Mouse (Mus musculus): ENCODE measurements at regions not wholly inside any gene's neighbourhood (a gene's known extent, or its start where the extent isn't known, plus 50 kb on each side); places are given as distances from the start of the nearest gene placed in this dataset.
A peak's percentile ranks its signal among the peaks of the same experiment; 100 is the strongest.

DNA sequence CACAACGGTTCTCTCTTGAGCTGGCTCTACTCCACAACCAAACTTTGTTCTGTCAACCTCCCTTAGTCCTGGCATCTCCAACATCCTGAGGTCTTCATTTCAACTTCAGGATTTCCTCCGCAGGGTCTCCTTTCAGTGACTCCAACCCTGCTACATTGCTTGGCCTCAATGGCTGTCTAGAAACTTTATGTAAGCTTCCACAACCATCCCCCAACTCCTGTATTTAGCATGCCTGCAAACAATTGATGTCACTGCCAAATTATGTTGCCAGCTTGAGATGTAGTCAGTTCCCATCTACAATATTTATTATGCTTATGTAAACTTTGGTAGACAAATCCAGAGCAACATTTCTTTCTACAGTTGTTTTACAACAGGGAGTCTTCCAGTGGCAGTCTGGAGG is 336.4 kb upstream of the Meis1 start:
- no peak for DNase-seq

- DNase-seq = no peak
Observed at GRCm38 (mm10) chr11:19356151-19356550, 337.4 kb upstream of the Meis1 start.

- DNase-seq = no peak
Observed at GRCm38 (mm10) chr11:19369152-19369551, 350.4 kb upstream of the Meis1 start.

- no peak for DNase-seq
Observed at GRCm38 (mm10) chr11:19373476-19373875, 354.7 kb upstream of the Meis1 start.

- DNase-seq = peak; percentile 18
Observed at GRCm38 (mm10) chr11:19380935-19381334, 362.1 kb upstream of the Meis1 start.

- DNase-seq = no peak
Observed at GRCm38 (mm10) chr11:19389136-19389535, 370.4 kb upstream of the Meis1 start.

DNA sequence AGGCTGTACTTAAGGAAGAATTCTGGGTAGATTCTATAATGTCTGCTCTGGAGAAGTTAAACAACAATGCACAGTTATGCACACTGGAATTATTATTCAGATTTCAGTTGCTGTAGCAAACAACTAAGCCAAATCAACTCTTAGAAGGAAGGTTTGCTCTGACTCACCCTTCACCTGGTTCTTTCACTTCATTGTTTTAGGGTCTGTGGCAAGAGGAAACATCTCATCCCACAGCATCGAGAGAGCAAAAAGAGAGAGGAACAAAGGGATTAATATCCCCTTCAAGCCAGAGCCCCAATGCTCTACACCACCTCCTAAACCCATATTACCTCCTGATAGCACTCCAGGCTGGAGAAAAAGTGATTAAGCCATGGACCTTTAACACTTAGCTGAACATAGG is 373.4 kb upstream of the Meis1 start:
- DNase-seq = no peak

DNA sequence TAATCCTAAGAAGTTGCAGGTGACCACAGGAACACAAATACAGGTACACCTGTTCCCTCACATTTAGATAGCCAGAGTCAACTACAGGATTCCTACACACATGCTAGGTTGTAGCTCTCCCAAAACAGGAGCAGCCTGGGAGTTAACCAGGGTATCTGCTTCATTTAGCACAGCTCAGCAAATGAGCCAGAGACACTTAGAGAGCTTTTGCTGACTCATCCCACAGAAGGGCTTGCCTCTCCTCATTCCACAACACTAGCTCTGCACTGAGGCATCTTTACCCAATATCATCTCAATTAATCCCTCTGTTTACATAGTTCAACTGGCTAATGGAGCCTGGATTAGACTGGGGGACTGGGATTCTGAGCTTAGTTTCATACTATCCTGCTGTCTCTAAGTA is 375.6 kb upstream of the Meis1 start:
- DNase-seq = no peak

- DNase-seq = no peak
Observed at GRCm38 (mm10) chr11:19400396-19400795, 381.6 kb upstream of the Meis1 start.

- DNase-seq = no peak
Observed at GRCm38 (mm10) chr11:19420143-19420542, 401.4 kb upstream of the Meis1 start.

GRCm38 (mm10) chr11:19423268-19423667 is 404.5 kb upstream of the Meis1 start:
- DNase-seq = no peak

- DNase-seq = peak; percentile 52
Observed at GRCm38 (mm10) chr11:19423841-19424815, 405.3 kb upstream of the Meis1 start.

DNA sequence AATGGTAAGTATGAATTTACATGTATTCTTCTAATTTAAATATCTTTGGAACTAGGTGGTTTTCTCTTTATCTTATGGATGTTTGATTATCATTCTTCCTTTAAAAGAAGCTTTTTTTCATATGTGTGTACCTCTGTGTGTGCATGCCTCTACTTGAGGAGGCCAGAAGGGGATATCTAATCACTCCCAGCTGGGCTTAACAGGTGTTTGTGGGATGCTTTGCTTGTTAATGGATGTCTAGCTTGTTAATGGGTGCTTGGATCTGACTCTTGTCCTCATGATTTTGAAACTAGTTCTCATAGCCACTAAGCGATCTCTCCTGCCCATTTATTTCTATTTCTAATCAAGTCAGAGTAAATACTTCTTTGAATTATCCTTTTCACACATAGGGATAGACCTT is 408.8 kb upstream of the Meis1 start:
- DNase-seq = no peak

GRCm38 (mm10) chr11:19433680-19434619 is 415.2 kb upstream of the Meis1 start:
- DNase-seq = peak; percentile 44

DNA sequence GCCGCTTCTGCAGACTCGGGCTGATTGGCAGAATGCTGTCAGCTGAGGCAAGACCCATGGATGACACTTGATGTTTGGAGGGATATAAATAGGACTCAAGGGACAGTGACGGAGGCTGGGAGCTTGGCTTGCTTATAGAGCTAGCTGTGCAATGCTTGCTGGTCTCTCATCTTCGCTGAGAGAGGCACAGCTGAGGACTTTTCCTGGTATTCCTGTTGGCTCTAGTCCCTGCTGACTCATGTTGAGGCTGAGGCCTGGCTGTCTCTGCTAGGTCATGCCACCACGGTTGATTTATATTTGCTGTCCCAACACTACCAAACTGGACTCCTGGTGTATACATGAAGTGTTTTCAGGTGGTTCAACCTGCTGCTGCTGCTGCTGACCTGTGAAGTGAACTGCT is 419.6 kb upstream of the Meis1 start:
- DNase-seq = no peak

DNA sequence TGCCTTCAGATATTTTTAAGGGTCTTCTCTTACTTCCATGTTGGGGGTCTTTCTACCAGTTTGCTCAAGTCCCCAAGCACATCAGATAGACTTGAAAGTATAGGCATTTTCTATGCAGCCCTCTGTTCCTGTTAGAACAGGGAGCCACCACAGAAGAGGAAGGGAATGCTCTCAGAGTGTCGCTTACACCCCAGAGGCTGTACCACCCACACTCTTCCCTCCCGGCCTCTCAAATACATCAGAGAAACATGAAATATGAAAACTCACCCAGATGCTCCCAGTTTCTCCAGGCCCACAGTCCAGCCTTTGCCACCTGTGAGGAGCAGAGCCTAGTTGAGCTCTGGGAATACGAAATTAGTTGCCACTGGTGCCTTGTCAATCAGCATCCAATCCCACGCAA is 423.2 kb upstream of the Meis1 start:
- no peak for DNase-seq

DNA sequence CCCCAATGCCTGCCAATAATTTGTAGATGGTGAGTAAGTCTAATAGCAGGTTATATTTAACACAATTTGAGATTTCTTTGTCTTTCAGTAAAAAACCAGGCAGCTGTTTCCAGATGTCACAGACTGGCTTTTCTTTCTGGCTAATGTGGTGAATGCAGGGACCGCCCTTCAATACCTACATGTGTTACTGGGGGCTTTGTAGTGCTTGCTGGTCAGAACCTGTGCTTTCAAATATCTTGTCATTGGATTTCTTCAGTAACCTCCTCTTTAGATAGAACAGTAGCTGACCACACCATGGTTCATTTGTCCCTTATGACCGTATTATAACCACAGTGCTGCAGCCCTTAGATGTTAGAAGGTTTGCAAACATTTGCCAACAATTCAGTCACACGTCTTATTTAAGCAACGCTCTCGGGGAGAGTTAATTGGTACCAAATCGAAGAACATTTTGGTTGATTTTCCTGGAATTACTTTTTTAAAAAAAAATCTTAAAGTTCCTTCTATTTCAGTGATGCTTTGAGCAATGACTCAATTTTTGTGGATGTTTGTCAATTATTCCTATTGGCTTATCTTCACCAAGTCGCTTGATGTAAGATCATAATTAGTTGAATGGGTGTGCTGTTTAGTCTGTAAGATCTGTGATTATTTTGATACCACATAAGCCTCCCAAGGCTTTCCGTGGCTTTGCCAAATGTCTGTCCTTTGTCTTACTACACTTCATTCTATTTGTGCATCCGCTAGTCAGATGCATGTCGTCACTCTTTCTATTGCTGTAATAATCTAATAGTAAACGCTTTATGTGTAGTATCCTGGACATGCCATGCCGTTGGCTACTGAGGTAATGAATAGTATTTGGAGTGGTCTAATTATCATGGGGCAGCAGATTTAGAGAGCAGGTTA is 436.9 kb upstream of the Meis1 start:
- no peak for DNase-seq

GRCm38 (mm10) chr11:19456577-19456976 is 437.8 kb upstream of the Meis1 start:
- DNase-seq = no peak

DNA sequence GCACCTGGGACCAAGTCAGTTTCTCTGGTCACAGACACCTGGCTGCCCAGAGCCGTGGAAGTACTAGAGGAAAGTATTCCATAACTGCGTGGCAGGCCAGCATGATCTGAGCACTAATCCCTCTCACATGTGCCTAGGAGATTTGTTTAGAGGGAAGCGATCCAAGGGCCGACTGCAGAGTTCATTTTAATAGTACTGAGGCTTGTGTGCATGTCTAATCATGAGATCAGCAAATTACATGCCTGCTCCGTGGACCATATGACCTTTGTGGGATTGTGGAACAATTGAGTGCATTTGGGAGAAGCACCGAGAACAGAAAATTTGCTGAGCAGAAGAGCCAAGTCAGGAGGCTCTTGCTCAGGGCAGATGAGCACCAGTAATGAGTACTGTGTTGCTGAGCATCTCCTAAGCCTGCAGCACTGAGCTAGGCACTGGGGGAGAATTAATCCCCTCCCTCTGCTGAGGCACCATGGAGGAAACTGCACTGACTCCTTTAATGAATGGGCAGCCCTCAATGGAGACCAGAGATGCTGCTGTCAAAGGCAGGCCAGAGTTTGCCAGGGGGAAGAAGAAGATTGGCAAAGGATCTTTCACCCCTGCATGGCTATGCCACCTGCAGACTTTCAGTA is 445.1 kb upstream of the Meis1 start:
- no peak for DNase-seq

DNA sequence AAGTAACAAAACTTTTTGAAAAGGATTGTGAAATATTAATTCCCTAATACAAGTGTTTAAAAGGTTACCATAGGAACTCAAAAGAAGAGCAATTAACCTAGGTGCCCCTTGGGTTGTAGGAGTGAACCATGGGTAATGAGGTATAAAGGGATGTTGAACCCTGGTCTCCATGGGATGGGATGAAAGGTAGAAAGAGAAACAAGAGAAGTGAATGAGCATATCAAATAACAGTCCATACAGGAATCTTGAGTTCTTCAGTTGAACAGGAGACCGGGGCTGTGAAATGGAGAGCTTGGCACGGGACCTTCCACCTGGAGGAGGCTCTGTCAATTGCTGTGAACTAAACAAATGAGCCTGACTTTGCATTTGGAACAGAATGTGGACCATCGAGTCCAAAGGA is 449.6 kb upstream of the Meis1 start:
- DNase-seq = no peak

- DNase-seq = no peak
Observed at GRCm38 (mm10) chr11:19468803-19469202, 450.0 kb upstream of the Meis1 start.
